Mouse (Mus musculus): ENCODE measurements around the gene Lamb3. TPM values are rescaled to one million over a fixed set of nuclear protein-coding genes. Genes with fewer than 3 reads are reported as not detected.

Lamb3 gene
- polyA plus RNA-seq (2012; rRNA removed): 90.3 and 102 TPM in 2 replicates

GRCm38 (mm10) chr1:193207503-193207902 lies at the start of gene Lamb3:
Gene Lamb3, plus strand, starts transcription at chr1:193207699.

GRCm38 (mm10) chr1:193167746-193168145 lies 39.8 kb upstream of the Lamb3 start, which contains the start of gene A130010J15Rik:
Gene A130010J15Rik, plus strand, starts transcription at chr1:193168046.

GRCm38 (mm10) chr1:193201383-193201778 lies 6.1 kb upstream of the Lamb3 start, which contains the start of gene Traf3ip3:
Gene Traf3ip3, minus strand, starts transcription at chr1:193201703.

GRCm38 (mm10) chr1:193263955-193264598 lies 56.6 kb downstream of the Lamb3 start, which contains the start of gene Hsd11b1:
Gene Hsd11b1, minus strand, starts transcription at chr1:193264075.

GRCm38 (mm10) chr1:193272916-193273601 lies 65.6 kb downstream of the Lamb3 start, which contains the start of gene G0s2:
Gene G0s2, minus strand, starts transcription at chr1:193273217.

GRCm38 (mm10) chr1:193370096-193370495 lies 162.6 kb downstream of the Lamb3 start, which contains the start of gene Camk1g:
Gene Camk1g, minus strand, starts transcription at chr1:193370298.

Other genes starting within 250 kb of the Lamb3 start
- gene Syt14, start 171.9 kb upstream of the Lamb3 start, polyA plus RNA-seq (2012; rRNA removed): 0.03 and 0.06 TPM in 2 replicates
- 6.7 and 9.0 TPM in 2 replicates for gene Diexf, start 77.4 kb upstream of the Lamb3 start, polyA plus RNA-seq (2012; rRNA removed)
- gene Irf6, start 54.6 kb upstream of the Lamb3 start, polyA plus RNA-seq (2012; rRNA removed): 81.4 and 104 TPM in 2 replicates
- 2.8 and 3.6 TPM in 2 replicates for gene A130010J15Rik, start 39.7 kb upstream of the Lamb3 start, polyA plus RNA-seq (2012; rRNA removed)
- 1.4 and 2.5 TPM in 2 replicates for gene Traf3ip3, start 6.0 kb upstream of the Lamb3 start, polyA plus RNA-seq (2012; rRNA removed)
- gene Hsd11b1, start 56.4 kb downstream of the Lamb3 start, polyA plus RNA-seq (2012; rRNA removed): 5.0 and 8.3 TPM in 2 replicates
- gene G0s2, start 65.5 kb downstream of the Lamb3 start, polyA plus RNA-seq (2012; rRNA removed): 33.3 and 41.1 TPM in 2 replicates
- 0.40 and 0.45 TPM in 2 replicates for gene Camk1g, start 162.6 kb downstream of the Lamb3 start, polyA plus RNA-seq (2012; rRNA removed)

All from colon, adult 2 months (tissue).